Mouse (Mus musculus) liver, adult (tissue): ENCODE measurements around the gene Ciao2a.

Source experiments
- GATA4 ChIP-seq: IDR thresholded peaks from 2 replicates; pipeline ENCODE4 v1.6.1; 2014; ENCODE audit warnings: mild to moderate bottlenecking, low read length; ENCODE audit not compliant: insufficient replicate concordance

The Ciao2a gene

GRCm38 (mm10) chr9:66109574-66109973 is 16.8 kb upstream of the Ciao2a start:
- no peak for TF ChIP-seq GATA4

- TF ChIP-seq GATA4 = no peak
These were observed 16.3 kb upstream of the Ciao2a start for GRCm38 (mm10) chr9:66110126-66110525.

- TF ChIP-seq GATA4 = no peak
These were observed 15.6 kb upstream of the Ciao2a start for GRCm38 (mm10) chr9:66110611-66111379.

- no peak for TF ChIP-seq GATA4
These were observed 12.1 kb upstream of the Ciao2a start for GRCm38 (mm10) chr9:66114341-66114740.

- TF ChIP-seq GATA4 = no peak
These were observed 9.5 kb upstream of the Ciao2a start for GRCm38 (mm10) chr9:66116890-66117289.

- TF ChIP-seq GATA4 = no peak
These were observed 6.9 kb upstream of the Ciao2a start for GRCm38 (mm10) chr9:66119498-66119897.

GRCm38 (mm10) chr9:66120106-66120505 is 6.3 kb upstream of the Ciao2a start:
- no peak for TF ChIP-seq GATA4

GRCm38 (mm10) chr9:66120945-66121344 is 5.5 kb upstream of the Ciao2a start:
- TF ChIP-seq GATA4 = no peak

GRCm38 (mm10) chr9:66121421-66121820 is 5.0 kb upstream of the Ciao2a start:
- no peak for TF ChIP-seq GATA4

GRCm38 (mm10) chr9:66123648-66124047 is 2.8 kb upstream of the Ciao2a start:
- TF ChIP-seq GATA4 = no peak

- TF ChIP-seq GATA4 = no peak
These were observed 2.3 kb upstream of the Ciao2a start for GRCm38 (mm10) chr9:66124111-66124531.

- peak; percentile 59; the same call in 1 of the 2 replicates for TF ChIP-seq GATA4
These were observed 1.5 kb upstream of the Ciao2a start for GRCm38 (mm10) chr9:66124681-66125542.

- no peak for TF ChIP-seq GATA4
These were observed 612 bp upstream of the Ciao2a start for GRCm38 (mm10) chr9:66125543-66126455.

- TF ChIP-seq GATA4 = no peak
These were observed 759 bp downstream of the Ciao2a start for GRCm38 (mm10) chr9:66127193-66127546.

- TF ChIP-seq GATA4 = no peak
These were observed 1.5 kb downstream of the Ciao2a start for GRCm38 (mm10) chr9:66127884-66128283.
